Mouse (Mus musculus) erythroblast, embryonic 14.5 days (primary cell): ENCODE data around the gene Prkg1.

Experiments
- GATA1 ChIP-seq: IDR thresholded peaks from 2 replicates; pipeline ENCODE4 v1.6.1; 2012; ENCODE audit warnings: low read length, inconsistent platforms, mixed read lengths
- TAL1 ChIP-seq: IDR thresholded peaks from 3 replicates; pipeline ENCODE4 v1.6.1; 2012; ENCODE audit warnings: low read length, inconsistent platforms, mixed read lengths

DNA sequence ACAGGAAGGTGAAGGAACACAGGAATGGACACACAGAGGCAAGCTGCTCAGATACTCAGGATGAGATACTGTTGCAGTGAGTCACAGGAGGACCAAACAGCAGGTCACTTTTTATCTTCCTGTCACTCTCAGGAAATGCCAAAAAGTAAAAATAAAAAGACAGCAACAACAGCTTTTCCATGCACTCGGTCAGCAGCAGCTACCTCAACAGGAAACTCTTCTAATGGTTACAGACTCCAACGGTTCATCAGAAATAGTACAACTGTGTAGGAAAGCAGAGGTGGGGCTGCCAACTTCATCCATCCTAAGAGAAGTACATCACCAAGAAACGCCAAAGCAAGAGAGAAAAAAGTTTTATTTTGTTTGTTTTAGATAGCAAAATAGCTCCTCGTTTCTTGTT, 234.9 kb downstream of the Prkg1 start:
- TF ChIP-seq TAL1 (no peak), GATA1 (no peak)
